Mouse (Mus musculus) midbrain, embryonic 16.5 days (tissue): ENCODE measurements around the gene Flnb. TPM values are rescaled to one million over a fixed set of nuclear protein-coding genes. Genes with fewer than 3 reads are reported as not detected.

Experiments
- ATAC-seq: fragments of 200-750 bp; cut with Nextera tagmentation; 2 replicates; pipeline ENCODE4 v1.8.0; 2017; ENCODE audit warnings: moderate TSS enrichment
- H3K27ac ChIP-seq: fragments of 300-500 bp; sonication (generic); 2 replicates; pipeline ENCODE4 v1.5.1; 2014; ENCODE audit warnings: mild to moderate bottlenecking, low read length, mixed read lengths
- H3K27me3 ChIP-seq: fragments of 300-500 bp; sonication (generic); 2 replicates; pipeline ENCODE4 v1.6.1; 2014; ENCODE audit warnings: low read depth, low read length, mixed read lengths; ENCODE audit not compliant: control insufficient read depth, insufficient read depth
- H3K36me3 ChIP-seq: fragments of 300-500 bp; sonication (generic); 2 replicates; pipeline ENCODE4 v1.6.1; 2014; ENCODE audit warnings: mild to moderate bottlenecking, low read length, moderate library complexity, mixed read lengths; ENCODE audit not compliant: control insufficient read depth, insufficient read depth
- H3K4me1 ChIP-seq: fragments of 300-500 bp; sonication (generic); 2 replicates; pipeline ENCODE4 v1.6.1; 2014; ENCODE audit warnings: mild to moderate bottlenecking, low read length, mixed read lengths; ENCODE audit not compliant: control insufficient read depth, insufficient read depth
- H3K4me2 ChIP-seq: fragments of 300-500 bp; sonication (generic); 2 replicates; pipeline ENCODE4 v1.6.1; 2014; ENCODE audit warnings: mild to moderate bottlenecking, low read length, mixed read lengths
- H3K4me3 ChIP-seq: fragments of 300-500 bp; sonication (generic); 2 replicates; pipeline ENCODE4 v1.5.1; 2014; ENCODE audit warnings: low read depth, mild to moderate bottlenecking, low read length, moderate library complexity, mixed read lengths
- H3K9ac ChIP-seq: fragments of 300-500 bp; sonication (generic); 2 replicates; pipeline ENCODE4 v1.6.1; 2014; ENCODE audit warnings: low read depth, low read length, mixed read lengths
- H3K9me3 ChIP-seq: fragments of 300-500 bp; sonication (generic); replicated peaks from 2 replicates; pipeline ENCODE4 v1.6.1; 2014; ENCODE audit warnings: mild to moderate bottlenecking, low read length, mixed read lengths; ENCODE audit not compliant: control insufficient read depth, poor library complexity, severe bottlenecking
- whole genome bisulfite sequencing: fragments of 180-500 bp; shearing (Covaris S2); extraction: QIAGEN DNeasy Blood & Tissue Kit; methylation state at CpG from one replicate; pipeline ENCODE4 v1.1.7; 2014; 5-methylcytosine and 5-hydroxymethylcytosine counted together
- polyA plus RNA-seq: library from polyadenylated mRNA; unstranded; fragments of >200 nt; fragmentation: Nextera tagmentation; extraction: Ambion mirVana; gene quantifications from 2 replicates; pipeline ENCODE4 v1.2.1, GENCODE M21; 2015

The Flnb gene
- polyA plus RNA-seq, 1 experiment from 2014 or later = 7.0 TPM

- Histone ChIP-seq H3K27ac (no peak overlapping the region), H3K4me3 (no peak overlapping the region), H3K4me2 (no peak overlapping the region), H3K9ac (no peak overlapping the region), H3K9me3 (no peaks in the 10 kb centered on the region), H3K27me3 (no peaks in the 10 kb centered on the region), H3K36me3 (no peaks in the 10 kb centered on the region), H3K4me1 (peaks cover 27% of the 10 kb centered on the region)
- ATAC-seq = no peak
- 84% methylated on average over 8 of the region's 8 CpGs for WGBS
These were observed 3.6 kb downstream of the Flnb start for GRCm38 (mm10) chr14:7821341-7821740.

- Histone ChIP-seq H3K4me2 (no peak overlapping the region), H3K4me3 (no peak overlapping the region), H3K27ac (no peak overlapping the region), H3K36me3 (no peaks in the 10 kb centered on the region), H3K4me1 (peaks cover 29% of the 10 kb centered on the region), H3K9me3 (no peaks in the 10 kb centered on the region), H3K27me3 (no peaks in the 10 kb centered on the region), H3K9ac (no peak overlapping the region)
- WGBS = 46% methylated on average over 7 of the region's 7 CpGs
- no peak for ATAC-seq
These were observed 4.9 kb downstream of the Flnb start for GRCm38 (mm10) chr14:7822693-7823092.

- H3K4me1 ChIP-seq = peaks cover 23% of the 10 kb centered on the region
- H3K4me2 ChIP-seq = no peak overlapping the region
- no peaks in the 10 kb centered on the region for H3K36me3 ChIP-seq
- H3K9me3 ChIP-seq = no peaks in the 10 kb centered on the region
- 86% methylated on average over 8 of the region's 8 CpGs for WGBS
- H3K27me3 ChIP-seq = no peaks in the 10 kb centered on the region
- no peak overlapping the region for H3K4me3 ChIP-seq
- H3K27ac ChIP-seq = no peak overlapping the region
- ATAC-seq = no peak
- H3K9ac ChIP-seq = no peak overlapping the region
These were observed 7.0 kb downstream of the Flnb start for GRCm38 (mm10) chr14:7824651-7825268.

- H3K27me3 ChIP-seq = no peaks in the 10 kb centered on the region
- peak; percentile 60 for ATAC-seq
- H3K4me3 ChIP-seq = no peak overlapping the region
- H3K36me3 ChIP-seq = no peaks in the 10 kb centered on the region
- H3K9ac ChIP-seq = peak overlapping the region; percentile 20; the same call in 1 of the 2 replicates
- H3K4me1 ChIP-seq = peaks cover 10% of the 10 kb centered on the region
- H3K4me2 ChIP-seq = no peak overlapping the region
- no peaks in the 10 kb centered on the region for H3K9me3 ChIP-seq
- H3K27ac ChIP-seq = peak overlapping the region; percentile 40
- 34% methylated on average over 10 of the region's 10 CpGs for WGBS
These were observed 8.6 kb downstream of the Flnb start for GRCm38 (mm10) chr14:7826151-7826937.

- Histone ChIP-seq H3K4me1 (peaks cover 7% of the 10 kb centered on the region), H3K27ac (no peak overlapping the region), H3K27me3 (no peaks in the 10 kb centered on the region), H3K9ac (no peak overlapping the region), H3K36me3 (no peaks in the 10 kb centered on the region), H3K4me3 (no peak overlapping the region), H3K4me2 (no peak overlapping the region), H3K9me3 (no peaks in the 10 kb centered on the region)
- 89% methylated on average over 2 of the region's 2 CpGs for WGBS
- ATAC-seq = no peak
These were observed 11.4 kb downstream of the Flnb start for GRCm38 (mm10) chr14:7829181-7829580.

- Histone ChIP-seq H3K4me3 (no peak overlapping the region), H3K4me2 (no peak overlapping the region), H3K4me1 (no peaks in the 10 kb centered on the region), H3K9ac (no peak overlapping the region), H3K9me3 (no peaks in the 10 kb centered on the region), H3K36me3 (no peaks in the 10 kb centered on the region), H3K27me3 (no peaks in the 10 kb centered on the region), H3K27ac (no peak overlapping the region)
- ATAC-seq = no peak
- WGBS = 68% methylated on average over 1 of the region's 1 CpGs
These were observed 14.1 kb downstream of the Flnb start for GRCm38 (mm10) chr14:7831770-7832439.

- no peaks in the 10 kb centered on the region for H3K9me3 ChIP-seq
These were observed 14.7 kb downstream of the Flnb start for GRCm38 (mm10) chr14:7832440-7832783.

GRCm38 (mm10) chr14:7833458-7833857 lies 15.7 kb downstream of the Flnb start:
- H3K4me2 ChIP-seq = no peak overlapping the region
- H3K4me1 ChIP-seq = no peaks in the 10 kb centered on the region
- H3K27ac ChIP-seq = no peak overlapping the region
- H3K36me3 ChIP-seq = no peaks in the 10 kb centered on the region
- 79% methylated on average over 4 of the region's 4 CpGs for WGBS
- H3K9me3 ChIP-seq = no peaks in the 10 kb centered on the region
- H3K4me3 ChIP-seq = no peak overlapping the region
- no peak for ATAC-seq
- H3K27me3 ChIP-seq = no peaks in the 10 kb centered on the region
- no peak overlapping the region for H3K9ac ChIP-seq

More at GRCm38 (mm10) chr14:7832440-7832783, 14.7 kb downstream of the Flnb start:
- no peak overlapping the region for H3K9ac ChIP-seq
- H3K27me3 ChIP-seq = no peaks in the 10 kb centered on the region
- H3K36me3 ChIP-seq = no peaks in the 10 kb centered on the region
- H3K4me3 ChIP-seq = no peak overlapping the region
- no peaks in the 10 kb centered on the region for H3K4me1 ChIP-seq
- ATAC-seq = no peak
- no peak overlapping the region for H3K4me2 ChIP-seq
- 97% methylated on average over 5 of the region's 5 CpGs for WGBS
- H3K27ac ChIP-seq = no peak overlapping the region

- Histone ChIP-seq H3K4me3 (no peak overlapping the region), H3K27me3 (no peaks in the 10 kb centered on the region), H3K27ac (no peak overlapping the region), H3K9me3 (no peaks in the 10 kb centered on the region), H3K36me3 (no peaks in the 10 kb centered on the region), H3K4me2 (no peak overlapping the region), H3K4me1 (no peaks in the 10 kb centered on the region), H3K9ac (no peak overlapping the region)
- WGBS = 78% methylated on average over 5 of the region's 5 CpGs
- ATAC-seq = no peak
These were observed 20.9 kb downstream of the Flnb start for GRCm38 (mm10) chr14:7838564-7839089.
